Mouse (Mus musculus): Measurements from ENCODE around the gene Epha2. TPM values are rescaled to one million over a fixed set of nuclear protein-coding genes. Genes with fewer than 3 reads are reported as not detected.

Gene Epha2
- polyA plus RNA-seq, 1 experiment from 2014 or later, result 1.7 TPM

GRCm38 (mm10) chr4:141281578-141281977, 19.5 kb upstream of the Epha2 start:
- no peak for ATAC-seq (ENCODE audit: low read depth)
- Histone ChIP-seq H3K4me2 (no peak overlapping the region), H3K9me3 (no peaks in the 10 kb centered on the region), H3K27me3 (peaks cover 7% of the 10 kb centered on the region), H3K36me3 (no peaks in the 10 kb centered on the region), H3K9ac (no peak overlapping the region), H3K27ac (replicated peaks) (no peak overlapping the region), H3K4me1 (replicated peaks) (peaks cover 18% of the 10 kb centered on the region), H3K4me3 (no peak overlapping the region)
- WGBS, result 56% methylated on average over 1 of the region's 1 CpGs

DNA sequence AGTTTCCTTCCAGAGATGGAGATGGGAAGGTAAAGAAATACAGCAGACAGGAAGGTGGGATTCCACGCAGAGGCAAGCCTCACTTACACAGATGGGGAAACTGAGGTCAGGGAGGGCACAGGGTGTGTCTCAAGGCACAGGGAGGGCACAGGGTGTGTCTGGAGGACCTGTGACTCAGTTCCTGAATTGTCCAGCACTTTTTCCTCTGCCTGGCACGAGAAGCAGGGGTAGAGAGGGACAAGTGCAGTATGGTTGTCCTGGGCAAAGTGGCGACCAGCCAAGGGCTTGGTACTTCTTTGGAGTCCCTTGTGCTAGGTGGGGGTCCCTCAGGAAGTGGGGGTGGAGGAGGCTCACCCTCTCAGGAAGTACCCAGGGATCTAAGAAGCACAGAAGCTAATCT, 19.0 kb upstream of the Epha2 start:
- Histone ChIP-seq H3K36me3 (no peaks in the 10 kb centered on the region), H3K4me2 (no peak overlapping the region), H3K4me1 (replicated peaks) (peaks cover 23% of the 10 kb centered on the region), H3K9me3 (no peaks in the 10 kb centered on the region), H3K9ac (no peak overlapping the region), H3K27me3 (peaks cover 12% of the 10 kb centered on the region), H3K27ac (replicated peaks) (no peak overlapping the region), H3K4me3 (no peak overlapping the region)
- no peak for ATAC-seq (ENCODE audit: low read depth)
- WGBS, result 64% methylated on average over 3 of the region's 3 CpGs

DNA sequence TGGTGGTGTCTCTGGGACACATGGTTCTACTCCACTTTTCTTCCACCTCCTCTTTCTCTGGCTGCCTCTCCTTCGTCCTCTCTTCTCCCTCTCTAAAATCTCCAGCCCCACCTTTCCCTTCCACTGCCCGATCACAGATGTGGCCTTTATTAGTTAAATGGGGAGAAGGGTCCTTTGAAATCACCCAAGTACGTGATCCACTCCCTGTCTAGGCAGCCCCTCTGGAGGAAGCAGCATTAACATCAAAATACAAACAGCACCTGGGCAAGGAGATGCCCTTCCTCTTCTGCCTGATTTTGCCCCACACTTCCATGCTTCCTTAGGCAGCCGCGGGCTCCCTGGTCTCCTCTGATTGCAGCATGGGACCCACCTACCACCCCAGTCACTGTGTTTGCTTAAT, 18.4 kb upstream of the Epha2 start:
- Histone ChIP-seq H3K36me3 (no peaks in the 10 kb centered on the region), H3K4me2 (no peak overlapping the region), H3K4me1 (replicated peaks) (peaks cover 28% of the 10 kb centered on the region), H3K27ac (replicated peaks) (no peak overlapping the region), H3K9ac (no peak overlapping the region), H3K4me3 (no peak overlapping the region), H3K27me3 (peaks cover 17% of the 10 kb centered on the region), H3K9me3 (no peaks in the 10 kb centered on the region)
- WGBS, result 41% methylated on average over 5 of the region's 5 CpGs
- no peak for ATAC-seq (ENCODE audit: low read depth)

GRCm38 (mm10) chr4:141283176-141283878, 17.7 kb upstream of the Epha2 start:
- Histone ChIP-seq H3K4me3 (no peak overlapping the region), H3K27ac (replicated peaks) (no peak overlapping the region), H3K9ac (no peak overlapping the region), H3K36me3 (no peaks in the 10 kb centered on the region), H3K27me3 (peaks cover 24% of the 10 kb centered on the region), H3K4me2 (no peak overlapping the region), H3K9me3 (no peaks in the 10 kb centered on the region), H3K4me1 (replicated peaks) (peaks cover 35% of the 10 kb centered on the region)
- 67% methylated on average over 9 of the region's 12 CpGs for WGBS
- ATAC-seq (ENCODE audit: low read depth), result no peak

DNA sequence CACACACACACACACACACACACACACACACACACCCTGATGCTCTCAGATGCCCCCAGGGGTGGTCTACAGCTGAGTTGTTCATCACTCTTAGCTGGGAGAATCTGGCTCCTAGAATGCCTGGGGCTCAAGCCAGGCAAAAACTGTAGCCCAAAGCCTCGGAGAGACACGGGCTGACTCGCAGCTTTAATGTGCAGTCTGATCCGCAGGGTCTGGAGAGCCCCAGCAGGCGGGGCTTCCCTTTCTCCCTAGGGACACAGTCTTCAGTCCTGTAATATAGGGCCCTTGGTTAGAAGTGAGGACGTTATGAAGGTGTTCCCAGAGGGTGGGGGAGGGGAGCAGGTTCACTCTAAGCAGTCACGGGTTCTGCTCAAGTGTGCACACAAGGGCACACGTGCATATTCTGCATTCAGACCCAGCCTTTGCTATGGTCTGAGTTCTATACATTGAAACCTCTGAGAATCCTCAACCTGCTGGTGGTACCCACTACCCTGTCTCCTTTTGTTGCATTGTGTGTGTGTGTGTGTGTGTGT, 17.1 kb upstream of the Epha2 start:
- Histone ChIP-seq H3K4me2 (no peak overlapping the region), H3K27me3 (peaks cover 30% of the 10 kb centered on the region), H3K27ac (replicated peaks) (no peak overlapping the region), H3K9me3 (no peaks in the 10 kb centered on the region), H3K4me3 (no peak overlapping the region), H3K36me3 (no peaks in the 10 kb centered on the region), H3K9ac (no peak overlapping the region), H3K4me1 (replicated peaks) (peaks cover 38% of the 10 kb centered on the region)
- 15% methylated on average over 8 of the region's 8 CpGs for WGBS
- ATAC-seq (ENCODE audit: low read depth), result no peak

DNA sequence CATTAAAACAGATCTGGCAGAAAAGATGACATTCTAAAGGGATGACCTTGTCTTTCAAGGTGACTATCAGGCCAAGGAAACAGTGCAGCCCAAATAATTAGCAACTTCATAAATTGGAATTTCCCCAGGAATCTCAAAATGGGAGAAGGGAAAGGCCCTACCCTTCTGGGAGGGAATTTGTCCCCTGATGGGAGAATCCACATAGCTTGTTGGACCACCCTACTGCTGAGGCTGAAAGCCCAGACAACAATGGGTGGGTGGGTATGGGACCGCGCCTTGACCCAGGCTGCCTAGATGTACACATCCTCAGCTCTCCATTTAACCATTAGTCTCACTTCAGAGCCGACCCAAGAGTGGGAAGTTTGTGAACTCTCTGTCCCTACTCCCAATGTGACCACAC, 16.6 kb upstream of the Epha2 start:
- ATAC-seq (ENCODE audit: low read depth), result no peak
- H3K4me1 ChIP-seq (replicated peaks), result peaks cover 35% of the 10 kb centered on the region
- no peak overlapping the region for H3K9ac ChIP-seq
- H3K4me3 ChIP-seq, result no peak overlapping the region
- no peaks in the 10 kb centered on the region for H3K36me3 ChIP-seq
- no peaks in the 10 kb centered on the region for H3K9me3 ChIP-seq
- no peak overlapping the region for H3K4me2 ChIP-seq
- WGBS, result 66% methylated on average over 3 of the region's 3 CpGs
- no peak overlapping the region for H3K27ac ChIP-seq (replicated peaks)
- H3K27me3 ChIP-seq, result peaks cover 35% of the 10 kb centered on the region

- ATAC-seq (ENCODE audit: low read depth), result no peak
- 22% methylated on average over 8 of the region's 8 CpGs for WGBS
- H3K4me3 ChIP-seq, result no peak overlapping the region
- H3K4me2 ChIP-seq, result no peak overlapping the region
- H3K4me1 ChIP-seq (replicated peaks), result peaks cover 35% of the 10 kb centered on the region
- H3K36me3 ChIP-seq, result no peaks in the 10 kb centered on the region
- H3K27ac ChIP-seq (replicated peaks), result no peak overlapping the region
- H3K9me3 ChIP-seq, result no peaks in the 10 kb centered on the region
- peaks cover 40% of the 10 kb centered on the region for H3K27me3 ChIP-seq
- H3K9ac ChIP-seq, result no peak overlapping the region
Measured at GRCm38 (mm10) chr4:141285128-141285527, 15.9 kb upstream of the Epha2 start.

- 0 out of 2 replicates have a peak overlapping the region, but pooled peaks have one; percentile 4 for H3K9ac ChIP-seq
- peak overlapping the region; percentile 29; the same call in 1 of the 2 replicates for H3K4me2 ChIP-seq
- peaks cover 59% of the 10 kb centered on the region for H3K27me3 ChIP-seq
- ATAC-seq (ENCODE audit: low read depth), result no peak
- H3K9me3 ChIP-seq, result no peaks in the 10 kb centered on the region
- no peak overlapping the region for H3K27ac ChIP-seq (replicated peaks)
- peaks cover 43% of the 10 kb centered on the region for H3K4me1 ChIP-seq (replicated peaks)
- no peaks in the 10 kb centered on the region for H3K36me3 ChIP-seq
- WGBS, result 15% methylated on average over 20 of the region's 20 CpGs
- H3K4me3 ChIP-seq, result no peak overlapping the region
Measured at GRCm38 (mm10) chr4:141286860-141287517, 14.1 kb upstream of the Epha2 start.

DNA sequence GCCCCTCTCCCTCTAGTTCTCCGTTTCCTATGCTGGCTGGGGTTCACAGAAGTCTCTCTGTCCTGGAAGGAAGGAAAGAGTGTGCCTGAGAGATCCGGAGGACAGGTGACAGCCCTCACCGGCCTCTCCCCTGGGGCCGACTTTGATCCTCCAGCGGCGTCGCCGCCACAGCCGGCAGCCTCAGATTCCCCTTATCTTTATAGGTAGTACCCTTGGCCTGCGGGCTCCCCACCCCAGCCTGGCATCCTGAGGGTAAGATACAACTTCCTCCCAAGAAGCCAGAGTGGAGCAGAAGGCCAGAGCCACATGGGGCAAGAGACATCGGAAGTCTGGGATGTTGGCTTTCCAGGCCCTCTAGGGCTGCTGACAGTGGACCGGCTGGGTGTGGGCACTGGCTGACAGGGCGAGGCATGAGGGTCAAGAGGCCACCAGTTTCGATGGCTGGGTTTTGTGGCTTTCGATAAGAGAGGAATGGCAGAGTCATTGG, 13.5 kb upstream of the Epha2 start:
- WGBS, result 12% methylated on average over 15 of the region's 15 CpGs
- Histone ChIP-seq H3K27me3 (peaks cover 65% of the 10 kb centered on the region), H3K4me2 (0 out of 2 replicates have a peak overlapping the region, but pooled peaks have one; percentile 29), H3K4me1 (replicated peaks) (peaks cover 44% of the 10 kb centered on the region), H3K36me3 (no peaks in the 10 kb centered on the region), H3K4me3 (no peak overlapping the region), H3K9ac (0 out of 2 replicates have a peak overlapping the region, but pooled peaks have one; percentile 4), H3K9me3 (no peaks in the 10 kb centered on the region), H3K27ac (replicated peaks) (no peak overlapping the region)
- ATAC-seq (ENCODE audit: low read depth), result no peak

- H3K36me3 ChIP-seq, result no peaks in the 10 kb centered on the region
- no peak overlapping the region for H3K4me3 ChIP-seq
- 29% methylated on average over 8 of the region's 8 CpGs for WGBS
- no peak overlapping the region for H3K4me2 ChIP-seq
- H3K9ac ChIP-seq, result no peak overlapping the region
- ATAC-seq (ENCODE audit: low read depth), result no peak
- no peaks in the 10 kb centered on the region for H3K9me3 ChIP-seq
- no peak overlapping the region for H3K27ac ChIP-seq (replicated peaks)
- H3K4me1 ChIP-seq (replicated peaks), result peaks cover 44% of the 10 kb centered on the region
- H3K27me3 ChIP-seq, result peaks cover 71% of the 10 kb centered on the region
Measured at GRCm38 (mm10) chr4:141288152-141288551, 12.9 kb upstream of the Epha2 start.

DNA sequence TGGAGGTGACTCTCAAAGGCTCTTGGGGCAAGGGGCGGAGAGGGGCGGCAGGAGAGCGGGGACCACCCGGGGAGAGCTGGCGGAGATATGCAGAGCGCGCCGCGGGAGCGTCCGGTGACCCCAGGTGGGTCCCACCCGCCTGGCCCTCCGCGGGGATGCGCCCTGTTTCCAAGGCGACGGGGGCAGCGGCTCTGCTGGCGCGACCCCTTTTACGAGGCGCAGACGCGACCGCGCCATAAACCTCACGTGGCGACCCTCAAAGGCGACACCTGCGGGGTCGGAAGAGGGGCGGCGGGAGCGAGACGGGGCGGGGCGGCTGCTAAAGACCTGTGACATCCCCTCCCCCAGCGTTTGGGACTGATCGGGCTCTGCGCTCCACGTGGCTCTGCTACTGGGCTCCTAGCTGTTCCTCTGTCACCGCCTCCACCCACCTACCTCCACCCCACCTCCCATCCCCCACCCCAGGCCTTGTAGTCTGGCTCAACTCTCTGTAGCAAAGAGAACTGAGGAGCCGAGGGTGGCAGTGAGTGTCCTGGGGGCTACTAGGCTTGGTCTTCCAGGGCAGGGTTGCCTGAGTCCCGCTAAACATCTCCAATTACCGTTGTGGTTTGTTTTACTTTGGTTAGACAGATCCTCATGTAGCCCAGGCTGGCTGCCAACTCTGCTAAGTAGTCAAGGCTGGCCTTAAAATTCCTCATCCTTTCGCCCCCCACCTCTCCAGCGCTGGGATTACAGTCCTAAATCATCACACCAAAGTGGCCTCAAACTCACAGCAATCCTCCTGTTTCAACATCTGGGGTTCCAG, 9.3 kb upstream of the Epha2 start:
- Histone ChIP-seq H3K27ac (replicated peaks) (no peak overlapping the region), H3K4me2 (peak overlapping the region; percentile 67), H3K4me1 (replicated peaks) (peaks cover 39% of the 10 kb centered on the region), H3K27me3 (peaks cover 93% of the 10 kb centered on the region), H3K9ac (peak overlapping the region; percentile 58; the same call in 1 of the 2 replicates), H3K4me3 (peak overlapping the region; percentile 35), H3K36me3 (no peaks in the 10 kb centered on the region), H3K9me3 (no peaks in the 10 kb centered on the region)
- 0 out of 2 replicates have a peak, but pooled peaks have one; percentile 27 for ATAC-seq (ENCODE audit: low read depth)
- WGBS, result under 1% methylated on average over 43 of the region's 47 CpGs
